Mouse (Mus musculus) neural tube, embryonic 15.5 days (tissue): ENCODE data around the gene Aldh5a1. TPM values are rescaled to one million over a fixed set of nuclear protein-coding genes. Genes with fewer than 3 reads are reported as not detected.

Source experiments
- ATAC-seq: fragments of 200-750 bp; cut with Nextera tagmentation; 2 replicates; pipeline ENCODE4 v1.8.0; 2017; ENCODE audit warnings: mild to moderate bottlenecking, moderate TSS enrichment, moderate library complexity; ENCODE audit not compliant: low FRiP score
- H3K27ac ChIP-seq: fragments of 300-500 bp; sonication (generic); replicated peaks from 2 replicates; pipeline ENCODE4 v1.5.1; 2015; ENCODE audit warnings: mild to moderate bottlenecking, inconsistent platforms
- H3K27me3 ChIP-seq: fragments of 300-500 bp; sonication (generic); replicated peaks from 2 replicates; pipeline ENCODE4 v1.6.1; 2015; ENCODE audit warnings: inconsistent platforms
- H3K36me3 ChIP-seq: fragments of 300-500 bp; sonication (generic); 2 replicates; pipeline ENCODE4 v1.6.1; 2015; ENCODE audit warnings: inconsistent platforms
- H3K4me1 ChIP-seq: fragments of 300-500 bp; sonication (generic); 2 replicates; pipeline ENCODE4 v1.6.1; 2015; ENCODE audit warnings: inconsistent platforms
- H3K4me2 ChIP-seq: fragments of 300-500 bp; sonication (generic); 2 replicates; pipeline ENCODE4 v1.6.1; 2015; ENCODE audit warnings: inconsistent platforms, mild to moderate bottlenecking, moderate library complexity
- H3K4me3 ChIP-seq: fragments of 300-500 bp; sonication (generic); replicated peaks from 2 replicates; pipeline ENCODE4 v1.5.1; 2015; ENCODE audit warnings: mild to moderate bottlenecking, inconsistent platforms
- H3K9ac ChIP-seq: fragments of 300-500 bp; sonication (generic); replicated peaks from 2 replicates; pipeline ENCODE4 v1.6.1; 2015; ENCODE audit warnings: mild to moderate bottlenecking, inconsistent platforms
- H3K9me3 ChIP-seq: fragments of 300-500 bp; sonication (generic); replicated peaks from 2 replicates; pipeline ENCODE4 v1.6.1; 2016; ENCODE audit warnings: inconsistent platforms
- WGBS: fragments of 180-500 bp; shearing (Covaris S2); methylation state at CpG from one replicate; pipeline ENCODE4 v1.1.7; 2015; ENCODE audit warnings: mixed read lengths; 5-methylcytosine and 5-hydroxymethylcytosine counted together
- polyA plus RNA-seq: library from polyadenylated mRNA; unstranded; fragments of >200 nt; fragmentation: Nextera tagmentation; extraction: Ambion mirVana; gene quantifications from 2 replicates; pipeline ENCODE4 v1.2.1, GENCODE M21; 2015

Aldh5a1 gene
- polyA plus RNA-seq, 1 experiment from 2014 or later = 16.3 TPM

DNA sequence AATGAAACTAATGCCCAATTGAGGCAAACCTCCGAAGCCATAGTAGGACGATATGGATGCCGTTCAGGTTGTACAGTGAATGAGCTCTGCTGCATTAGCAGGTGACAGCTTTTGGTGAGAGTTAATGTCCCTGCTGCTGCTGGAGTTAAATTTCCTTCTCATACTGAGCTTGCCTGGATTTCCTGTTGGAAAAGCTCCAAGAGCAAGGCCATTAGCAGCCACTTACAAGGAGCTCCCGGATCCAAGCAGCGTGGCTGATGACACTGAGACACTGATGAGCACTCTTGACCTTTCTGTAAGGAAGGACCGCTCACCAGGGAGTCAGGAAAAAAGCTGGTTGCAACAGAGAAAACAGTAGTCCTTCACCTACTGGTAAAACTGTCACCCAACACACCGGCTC, 75.4 kb downstream of the Aldh5a1 start:
- no peak for ATAC-seq
- H3K27me3 ChIP-seq = no peaks in the 10 kb centered on the region

DNA sequence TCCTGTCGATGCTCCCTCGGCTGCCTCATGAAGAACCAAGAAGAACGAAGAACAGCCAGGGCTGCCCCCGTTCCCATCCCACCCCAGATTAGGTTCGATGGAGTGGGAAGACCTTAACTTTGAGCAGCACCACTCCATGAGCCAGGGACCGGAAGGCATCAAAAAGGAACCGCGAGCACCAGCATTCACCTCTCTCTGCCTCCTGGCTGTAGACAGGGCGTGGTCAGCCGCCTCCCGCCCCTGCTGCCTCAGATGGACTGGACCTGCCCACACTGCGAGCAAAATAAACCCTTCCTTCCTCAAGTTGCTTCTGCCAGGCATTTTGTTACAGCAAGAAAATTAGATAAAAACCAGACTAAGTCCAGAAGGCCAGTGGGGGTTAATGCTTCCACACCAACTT, 76.4 kb downstream of the Aldh5a1 start:
- no peak for ATAC-seq
- no peak overlapping the region for H3K4me2 ChIP-seq
- H3K9ac ChIP-seq = no peak overlapping the region
- H3K27ac ChIP-seq = no peak overlapping the region
- H3K27me3 ChIP-seq = no peaks in the 10 kb centered on the region
- H3K4me3 ChIP-seq = no peak overlapping the region
- no peaks in the 10 kb centered on the region for H3K4me1 ChIP-seq
- 0 out of 2 replicates have a peak, but pooled peaks cover 5% of the 10 kb centered on the region for H3K36me3 ChIP-seq
- H3K9me3 ChIP-seq = no peaks in the 10 kb centered on the region
- WGBS = 59% methylated on average over 12 of the region's 12 CpGs

More for the DNA sequence above, 75.4 kb downstream of the Aldh5a1 start:
- no peak overlapping the region for H3K4me3 ChIP-seq
- H3K4me2 ChIP-seq = no peak overlapping the region
- 0 out of 2 replicates have a peak, but pooled peaks cover 3% of the 10 kb centered on the region for H3K36me3 ChIP-seq
- WGBS = 81% methylated on average over 7 of the region's 7 CpGs
- H3K4me1 ChIP-seq = no peaks in the 10 kb centered on the region
- no peak overlapping the region for H3K9ac ChIP-seq
- H3K9me3 ChIP-seq = no peaks in the 10 kb centered on the region
- H3K27ac ChIP-seq = no peak overlapping the region

DNA sequence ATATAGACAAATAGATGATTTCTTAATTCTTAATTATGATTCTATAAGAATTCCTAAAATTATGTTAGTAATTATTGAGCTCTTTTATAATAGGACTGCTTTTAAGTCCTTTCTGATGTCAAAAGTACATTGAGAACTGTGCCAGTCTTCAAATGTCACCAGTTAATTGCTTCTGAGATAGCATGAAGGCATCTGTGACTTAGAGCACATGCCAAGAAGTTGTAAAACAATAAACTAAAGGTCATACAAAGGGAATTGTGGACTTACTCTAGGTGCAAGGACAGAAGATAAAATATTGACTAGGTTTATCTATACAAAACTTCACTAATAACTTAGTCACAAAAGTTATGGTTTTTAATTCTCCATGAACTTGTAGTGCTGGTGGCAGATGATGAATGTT, 78.3 kb downstream of the Aldh5a1 start:
- Histone ChIP-seq H3K9me3 (no peaks in the 10 kb centered on the region), H3K27ac (no peak overlapping the region), H3K9ac (no peak overlapping the region), H3K4me1 (no peaks in the 10 kb centered on the region), H3K36me3 (0 out of 2 replicates have a peak, but pooled peaks cover 11% of the 10 kb centered on the region), H3K4me3 (no peak overlapping the region), H3K27me3 (no peaks in the 10 kb centered on the region), H3K4me2 (no peak overlapping the region)
- no peak for ATAC-seq

Other genes with a start within 250 kb of the Aldh5a1 start
- not detected in 2 replicates for gene Armh2, start 196.4 kb downstream of the Aldh5a1 start, polyA plus RNA-seq
- gene Gmnn, start 175.7 kb downstream of the Aldh5a1 start, polyA plus RNA-seq = 16.5 and 39.5 TPM in 2 replicates
- gene BC005537, start 136.0 kb downstream of the Aldh5a1 start, polyA plus RNA-seq = 16.0 and 20.0 TPM in 2 replicates
- gene Acot13, start 106.1 kb downstream of the Aldh5a1 start, polyA plus RNA-seq = 56.1 and 63.4 TPM in 2 replicates
- gene Tdp2, start 106.0 kb downstream of the Aldh5a1 start, polyA plus RNA-seq = 30.7 and 35.8 TPM in 2 replicates
- gene D130043K22Rik, start 92.5 kb downstream of the Aldh5a1 start, polyA plus RNA-seq = 6.4 and 7.7 TPM in 2 replicates
- gene Gpld1, start 5.5 kb upstream of the Aldh5a1 start, polyA plus RNA-seq = 2.2 and 3.1 TPM in 2 replicates
- 14.9 and 15.8 TPM in 2 replicates for gene Mrs2, start 82.7 kb upstream of the Aldh5a1 start, polyA plus RNA-seq
- 1.3 and 2.3 TPM in 2 replicates for gene Dcdc2a, start 118.3 kb upstream of the Aldh5a1 start, polyA plus RNA-seq